Mouse (Mus musculus) adrenal gland, postnatal 25 days (tissue): ENCODE measurements at regions not wholly inside any gene's neighbourhood (a gene's known extent, or its start where the extent isn't known, plus 50 kb on each side); places are given as distances from the start of the nearest gene placed in this dataset.

Source experiments
- DNase-seq: peaks from one replicate; pipeline ENCODE4 v3.0.0; 2021; ENCODE audit warnings: mixed read lengths

- DNase-seq, result no peak
Measured at GRCm38 (mm10) chr2:45356021-45356420, 238.8 kb upstream of the Zeb2 start.

- no peak for DNase-seq
Measured at GRCm38 (mm10) chr2:45351529-45352133, 234.4 kb upstream of the Zeb2 start.

- no peak for DNase-seq
Measured at GRCm38 (mm10) chr2:45346358-45346757, 229.2 kb upstream of the Zeb2 start.

- DNase-seq, result no peak
Measured at GRCm38 (mm10) chr2:45339866-45340265, 222.7 kb upstream of the Zeb2 start.

GRCm38 (mm10) chr2:45338809-45339208 is 221.6 kb upstream of the Zeb2 start:
- no peak for DNase-seq

GRCm38 (mm10) chr2:45316945-45317565 is 199.9 kb upstream of the Zeb2 start:
- no peak for DNase-seq

GRCm38 (mm10) chr2:45287530-45288009 is 170.4 kb upstream of the Zeb2 start:
- DNase-seq, result no peak

- DNase-seq, result no peak
Measured at GRCm38 (mm10) chr2:45283811-45284210, 166.6 kb upstream of the Zeb2 start.

- peak; percentile 30 for DNase-seq
Measured at GRCm38 (mm10) chr2:45279490-45279889, 162.3 kb upstream of the Zeb2 start.

- no peak for DNase-seq
Measured at GRCm38 (mm10) chr2:45277602-45278001, 160.4 kb upstream of the Zeb2 start.

GRCm38 (mm10) chr2:45276703-45277102 is 159.5 kb upstream of the Zeb2 start:
- DNase-seq, result no peak

GRCm38 (mm10) chr2:45270035-45270434 is 152.8 kb upstream of the Zeb2 start:
- DNase-seq, result no peak

GRCm38 (mm10) chr2:45265819-45266218 is 148.6 kb upstream of the Zeb2 start:
- DNase-seq, result no peak

- DNase-seq, result no peak
Measured at GRCm38 (mm10) chr2:45261949-45262348, 144.8 kb upstream of the Zeb2 start.

- no peak for DNase-seq
Measured at GRCm38 (mm10) chr2:45258897-45259296, 141.7 kb upstream of the Zeb2 start.

GRCm38 (mm10) chr2:45256373-45256772 is 139.2 kb upstream of the Zeb2 start:
- no peak for DNase-seq

GRCm38 (mm10) chr2:45253936-45254335 is 136.7 kb upstream of the Zeb2 start:
- no peak for DNase-seq

- DNase-seq, result no peak
Measured at GRCm38 (mm10) chr2:45252321-45252720, 135.1 kb upstream of the Zeb2 start.

- DNase-seq, result no peak
Measured at GRCm38 (mm10) chr2:45249658-45250057, 132.5 kb upstream of the Zeb2 start.

GRCm38 (mm10) chr2:45246061-45246945 is 129.1 kb upstream of the Zeb2 start:
- DNase-seq, result no peak

GRCm38 (mm10) chr2:45245506-45245905 is 128.3 kb upstream of the Zeb2 start:
- DNase-seq, result no peak

- DNase-seq, result no peak
Measured at GRCm38 (mm10) chr2:45244491-45244890, 127.3 kb upstream of the Zeb2 start.
